Mouse (Mus musculus) heart, postnatal 0 days (tissue): ENCODE measurements around the gene Ptpn9.

Experiments used
- CTCF ChIP-seq: IDR thresholded peaks from 2 replicates; pipeline ENCODE4 v1.5.1; 2016; ENCODE audit warnings: antibody characterized with exemption, control low read depth, low read depth
- EP300 ChIP-seq: IDR thresholded peaks from 2 replicates; pipeline ENCODE4 v1.6.1; 2016; ENCODE audit warnings: antibody characterized with exemption, low read depth

GRCm38 (mm10) chr9:56958689-56959088, 36.0 kb upstream of the Ptpn9 start:
- TF ChIP-seq CTCF (no peak), EP300 (no peak)
